Mouse (Mus musculus) liver, postnatal 0 days (tissue): ENCODE data around the gene Cradd. TPM values are rescaled to one million over a fixed set of nuclear protein-coding genes. Genes with fewer than 3 reads are reported as not detected.

Experiments
- ATAC-seq: fragments of 200-750 bp; cut with Nextera tagmentation; 2 replicates; pipeline ENCODE4 v1.8.0; 2017; ENCODE audit warnings: mild to moderate bottlenecking, moderate library complexity
- DNase-seq: peaks from one replicate; pipeline ENCODE4 v3.0.0-alpha.2; 2016
- H3K27ac ChIP-seq: fragments of 300-500 bp; sonication (generic); 2 replicates; pipeline ENCODE4 v1.5.1; 2014; ENCODE audit warnings: antibody characterized with exemption, moderate library complexity, mild to moderate bottlenecking, low read depth
- H3K27me3 ChIP-seq: fragments of 300-500 bp; sonication (generic); 2 replicates; pipeline ENCODE4 v1.6.1; 2014; ENCODE audit warnings: low read length, control low read depth, mixed read lengths; ENCODE audit not compliant: insufficient read depth
- H3K36me3 ChIP-seq: fragments of 300-500 bp; sonication (generic); replicated peaks from 2 replicates; pipeline ENCODE4 v1.6.1; 2014; ENCODE audit warnings: mild to moderate bottlenecking, control low read depth, low read length, moderate library complexity, mixed read lengths; ENCODE audit not compliant: insufficient read depth
- H3K4me1 ChIP-seq: fragments of 300-500 bp; sonication (generic); 2 replicates; pipeline ENCODE4 v1.6.1; 2014; ENCODE audit warnings: antibody characterized with exemption, mild to moderate bottlenecking, control low read depth; ENCODE audit not compliant: insufficient read depth
- H3K4me2 ChIP-seq: fragments of 300-500 bp; sonication (generic); 2 replicates; pipeline ENCODE4 v1.6.1; 2014; ENCODE audit warnings: low read depth, mild to moderate bottlenecking, low read length, moderate library complexity, mixed read lengths
- H3K4me3 ChIP-seq: fragments of 300-500 bp; sonication (generic); 2 replicates; pipeline ENCODE4 v1.5.1; 2014; ENCODE audit warnings: low read depth, low read length
- H3K9ac ChIP-seq: fragments of 300-500 bp; sonication (generic); replicated peaks from 2 replicates; pipeline ENCODE4 v1.6.1; 2014; ENCODE audit warnings: mild to moderate bottlenecking, moderate library complexity
- H3K9me3 ChIP-seq: fragments of 300-500 bp; sonication (generic); 2 replicates; pipeline ENCODE4 v1.6.1; 2016; ENCODE audit warnings: mild to moderate bottlenecking, control low read depth, low read length, mixed read lengths
- CTCF ChIP-seq: sonication (generic); IDR thresholded peaks from 2 replicates; pipeline ENCODE4 v1.5.1; 2016; ENCODE audit warnings: antibody characterized with exemption, low read depth
- EP300 ChIP-seq: IDR thresholded peaks from 2 replicates; pipeline ENCODE4 v1.6.1; 2016; ENCODE audit warnings: antibody characterized with exemption, low read depth, mild to moderate bottlenecking
- WGBS: fragments of 180-500 bp; shearing (Covaris S2); extraction: QIAGEN DNeasy Blood & Tissue Kit; methylation state at CpG from one replicate; pipeline ENCODE4 v1.1.7; 2014; ENCODE audit not compliant: insufficient replicate concordance; 5-methylcytosine and 5-hydroxymethylcytosine counted together
- polyA plus RNA-seq: library from polyadenylated mRNA; unstranded; fragments of >200 nt; fragmentation: Nextera tagmentation; extraction: Ambion mirVana; gene quantifications from 2 replicates; pipeline ENCODE4 v1.2.1, GENCODE M21; 2015

Cradd gene
- polyA plus RNA-seq, 1 experiment from 2014 or later, result 6.5 TPM

DNA sequence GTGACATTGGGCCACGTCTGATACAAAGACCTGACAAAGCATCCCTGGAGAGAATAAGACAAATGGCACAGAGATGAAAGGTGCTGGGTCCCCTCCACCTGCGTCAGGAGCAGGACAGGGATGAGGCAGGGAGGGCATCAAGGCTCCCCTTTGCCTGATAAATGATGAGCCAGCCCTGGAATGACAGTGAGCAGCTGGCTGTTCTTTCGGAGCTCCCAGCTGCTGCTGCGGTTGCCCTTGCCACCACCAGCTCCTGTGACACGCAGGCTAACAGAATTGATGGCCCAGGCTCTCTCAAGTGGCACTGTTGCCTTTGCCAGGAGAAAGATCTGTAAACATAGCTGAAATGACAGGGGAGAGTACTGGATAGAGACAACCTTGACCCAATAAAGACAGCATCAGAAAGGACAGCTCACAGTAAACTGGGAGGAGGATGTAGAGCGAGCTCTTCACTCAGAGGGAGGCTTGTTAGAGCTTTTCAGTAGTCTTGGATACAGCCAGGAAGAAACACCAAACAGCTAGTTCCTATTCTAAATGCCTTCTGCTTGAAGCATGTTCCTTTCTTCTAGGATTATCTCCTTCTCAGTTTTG lies 31.8 kb upstream of the Cradd start:
- H3K27me3 ChIP-seq, result no peaks in the 10 kb centered on the region
- WGBS, result 56% methylated on average over 6 of the region's 6 CpGs
- no peak for TF ChIP-seq CTCF
- no peak for TF ChIP-seq EP300
- no peak overlapping the region for H3K4me3 ChIP-seq
- no peak for DNase-seq
- no peak overlapping the region for H3K27ac ChIP-seq
- H3K4me1 ChIP-seq, result no peaks in the 10 kb centered on the region
- no peak overlapping the region for H3K9ac ChIP-seq
- H3K4me2 ChIP-seq, result no peak overlapping the region
- no peaks in the 10 kb centered on the region for H3K9me3 ChIP-seq
- H3K36me3 ChIP-seq, result no peaks in the 10 kb centered on the region
- no peak for ATAC-seq

DNA sequence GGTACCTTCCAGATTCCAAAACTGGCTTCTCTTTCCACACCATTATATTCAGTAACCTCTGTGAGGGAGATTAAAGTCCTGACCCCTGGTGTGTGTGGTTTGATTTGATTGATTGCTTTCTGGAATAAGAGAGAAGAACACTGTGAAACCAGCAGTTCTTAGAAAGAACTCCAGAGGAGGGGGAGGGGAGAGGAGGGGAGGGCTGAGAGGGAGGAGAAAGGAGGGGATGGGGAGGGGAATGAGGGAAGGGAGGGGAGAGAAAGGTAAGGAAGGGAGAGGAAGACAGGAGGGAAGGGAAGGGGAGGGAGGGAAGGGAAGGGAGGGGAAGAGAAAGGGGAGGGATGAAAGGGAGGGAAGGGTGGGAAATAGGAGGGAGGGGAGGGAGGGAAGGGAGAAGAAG lies 30.7 kb upstream of the Cradd start:
- TF ChIP-seq CTCF (no peak), EP300 (no peak)
- no peak overlapping the region for H3K4me2 ChIP-seq
- no peaks in the 10 kb centered on the region for H3K27me3 ChIP-seq
- H3K4me1 ChIP-seq, result no peaks in the 10 kb centered on the region
- no peak overlapping the region for H3K4me3 ChIP-seq
- no peak overlapping the region for H3K27ac ChIP-seq
- no peaks in the 10 kb centered on the region for H3K9me3 ChIP-seq
- ATAC-seq (no peak), DNase-seq (no peak)
- no peaks in the 10 kb centered on the region for H3K36me3 ChIP-seq
- no peak overlapping the region for H3K9ac ChIP-seq

DNA sequence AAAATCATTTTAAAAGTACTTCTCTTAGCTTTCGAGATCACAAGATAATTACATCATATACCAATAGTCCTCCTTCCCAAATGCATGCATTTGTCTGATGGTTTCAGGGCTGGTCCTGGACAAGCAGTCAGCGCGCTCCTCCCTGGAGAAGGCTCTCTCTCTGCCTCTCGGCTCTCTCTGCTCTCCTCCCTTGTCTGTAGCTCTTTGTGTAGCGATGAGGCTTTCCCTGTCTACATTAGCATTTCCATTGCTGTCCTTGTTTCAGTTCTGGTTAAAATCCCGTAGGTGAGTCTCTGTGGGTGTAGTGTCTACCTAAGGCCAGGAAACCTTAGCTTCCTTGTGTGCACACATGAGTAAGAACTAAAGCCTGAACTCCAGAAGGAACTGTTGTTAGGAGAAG lies 30.1 kb upstream of the Cradd start:
- Histone ChIP-seq H3K9ac (no peak overlapping the region), H3K4me2 (no peak overlapping the region), H3K9me3 (no peaks in the 10 kb centered on the region), H3K27ac (no peak overlapping the region), H3K4me3 (no peak overlapping the region), H3K36me3 (no peaks in the 10 kb centered on the region), H3K4me1 (no peaks in the 10 kb centered on the region), H3K27me3 (no peaks in the 10 kb centered on the region)
- DNase-seq, result no peak
- 84% methylated on average over 6 of the region's 6 CpGs for WGBS
- no peak for ATAC-seq
- TF ChIP-seq EP300, result no peak
- TF ChIP-seq CTCF, result no peak

DNA sequence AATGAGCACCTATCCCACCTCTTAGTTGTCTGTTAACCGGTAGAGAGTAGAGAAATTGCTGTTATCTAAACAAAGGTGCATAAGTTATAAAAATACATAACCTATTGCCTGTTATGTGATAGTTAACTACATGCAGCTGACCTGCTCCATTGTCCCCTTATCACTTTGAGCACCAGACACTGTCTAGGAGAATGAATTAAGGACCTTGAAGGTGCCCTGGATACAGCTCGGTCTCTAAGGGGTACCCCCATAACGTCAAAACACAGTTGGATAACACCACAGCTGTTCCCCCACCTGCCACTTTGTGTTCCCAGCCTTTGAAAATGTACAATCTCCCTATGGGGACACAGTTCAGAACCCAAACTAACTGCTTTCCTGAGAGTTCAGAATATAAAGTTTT lies 24.5 kb upstream of the Cradd start:
- no peak for TF ChIP-seq EP300
- TF ChIP-seq CTCF, result no peak
- H3K36me3 ChIP-seq, result no peaks in the 10 kb centered on the region
- 0 out of 2 replicates have a peak, but pooled peaks cover 4% of the 10 kb centered on the region for H3K9me3 ChIP-seq
- H3K4me3 ChIP-seq, result no peak overlapping the region
- ATAC-seq, result no peak
- H3K27ac ChIP-seq, result no peak overlapping the region
- DNase-seq, result no peak
- H3K9ac ChIP-seq, result no peak overlapping the region
- no peak overlapping the region for H3K4me2 ChIP-seq
- no peaks in the 10 kb centered on the region for H3K4me1 ChIP-seq
- WGBS, result 79% methylated on average over 3 of the region's 3 CpGs
- no peaks in the 10 kb centered on the region for H3K27me3 ChIP-seq

DNA sequence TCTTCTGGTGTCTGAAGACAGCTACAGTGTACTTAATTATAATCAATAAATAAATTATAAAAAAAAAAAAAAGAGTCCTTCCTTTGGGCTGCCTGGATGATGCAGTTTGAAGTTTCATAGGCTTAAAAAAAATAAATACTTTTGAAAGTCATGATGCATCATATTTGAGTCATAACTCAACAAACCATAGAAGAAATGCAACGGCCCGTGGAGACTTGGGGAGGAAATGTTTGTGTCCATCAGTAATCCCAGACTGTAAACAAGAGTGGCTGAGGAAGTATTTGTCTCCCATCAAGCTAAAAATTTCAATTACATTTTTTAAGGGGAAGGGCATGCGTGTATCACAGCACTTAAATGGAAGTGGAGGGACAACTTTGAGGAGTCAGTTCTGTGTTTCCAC lies 23.8 kb upstream of the Cradd start:
- no peak for TF ChIP-seq EP300
- no peak for TF ChIP-seq CTCF
- WGBS, result 79% methylated on average over 3 of the region's 3 CpGs
- H3K4me1 ChIP-seq, result no peaks in the 10 kb centered on the region
- H3K4me3 ChIP-seq, result no peak overlapping the region
- H3K36me3 ChIP-seq, result no peaks in the 10 kb centered on the region
- no peak overlapping the region for H3K27ac ChIP-seq
- H3K4me2 ChIP-seq, result no peak overlapping the region
- H3K9me3 ChIP-seq, result 0 out of 2 replicates have a peak, but pooled peaks cover 4% of the 10 kb centered on the region
- ATAC-seq (no peak), DNase-seq (no peak)
- no peaks in the 10 kb centered on the region for H3K27me3 ChIP-seq
- H3K9ac ChIP-seq, result no peak overlapping the region

DNA sequence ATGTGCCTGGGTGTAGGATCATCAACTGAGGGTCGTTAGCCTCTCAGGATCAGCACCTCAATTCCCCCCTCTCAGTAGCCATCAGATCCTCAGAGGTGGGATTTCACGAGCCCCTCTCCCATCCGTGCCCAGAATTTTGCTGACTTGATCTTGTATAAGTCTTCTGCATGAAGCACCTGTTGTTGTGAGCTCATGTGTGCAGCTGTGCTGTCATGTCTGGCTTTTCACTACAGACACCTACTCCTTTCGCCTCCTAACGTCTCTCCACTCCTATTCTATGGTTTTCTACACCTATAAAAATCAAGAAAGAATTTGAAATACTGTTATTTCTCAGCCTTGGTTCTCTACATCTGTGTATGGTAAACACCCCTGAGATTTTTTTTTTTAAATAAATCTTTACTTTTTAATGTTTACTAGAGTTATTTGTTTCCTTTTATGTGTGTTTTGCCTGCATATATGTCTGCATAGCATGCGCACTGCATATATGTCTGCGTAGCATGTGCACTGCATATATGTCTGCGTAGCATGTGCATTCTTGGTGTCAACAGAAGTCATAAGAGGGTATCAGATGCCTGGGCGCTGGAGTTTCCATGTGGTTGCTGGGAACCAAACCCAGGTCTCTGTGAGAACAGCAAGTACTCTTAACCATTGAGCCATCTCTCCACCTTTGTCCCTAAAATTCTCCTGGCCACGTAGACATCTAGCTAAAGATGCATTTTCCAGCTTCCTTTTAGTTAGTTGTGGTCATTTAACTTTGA lies 19.1 kb upstream of the Cradd start:
- H3K4me1 ChIP-seq, result no peaks in the 10 kb centered on the region
- WGBS, result 77% methylated on average over 10 of the region's 10 CpGs
- TF ChIP-seq EP300 (no peak), CTCF (no peak)
- no peak overlapping the region for H3K4me2 ChIP-seq
- ATAC-seq, result no peak
- no peak for DNase-seq
- H3K9ac ChIP-seq, result no peak overlapping the region
- H3K27ac ChIP-seq, result no peak overlapping the region
- 0 out of 2 replicates have a peak, but pooled peaks cover 4% of the 10 kb centered on the region for H3K9me3 ChIP-seq
- no peaks in the 10 kb centered on the region for H3K36me3 ChIP-seq
- H3K27me3 ChIP-seq, result no peaks in the 10 kb centered on the region
- H3K4me3 ChIP-seq, result no peak overlapping the region
